Mouse (Mus musculus) sigmoid colon, adult 10 weeks (tissue): ENCODE results near the gene Scyl2. TPM values are rescaled to one million over a fixed set of nuclear protein-coding genes. Genes with fewer than 3 reads are reported as not detected.

Source experiments
- polyA plus RNA-seq: library from polyadenylated mRNA; stranded (reverse); fragments of 350-450 nt; fragmentation: Illumina TruSeq; extraction: RNeasy Lipid Tissue Mini Kit (QIAGEN cat#74804); gene quantifications from one replicate; pipeline ENCODE4 v1.2.3, GENCODE M21; 2014; ENCODE audit warnings: low read depth, low replicate concordance

Gene Scyl2
- 96.1 TPM for polyA plus RNA-seq

DNA sequence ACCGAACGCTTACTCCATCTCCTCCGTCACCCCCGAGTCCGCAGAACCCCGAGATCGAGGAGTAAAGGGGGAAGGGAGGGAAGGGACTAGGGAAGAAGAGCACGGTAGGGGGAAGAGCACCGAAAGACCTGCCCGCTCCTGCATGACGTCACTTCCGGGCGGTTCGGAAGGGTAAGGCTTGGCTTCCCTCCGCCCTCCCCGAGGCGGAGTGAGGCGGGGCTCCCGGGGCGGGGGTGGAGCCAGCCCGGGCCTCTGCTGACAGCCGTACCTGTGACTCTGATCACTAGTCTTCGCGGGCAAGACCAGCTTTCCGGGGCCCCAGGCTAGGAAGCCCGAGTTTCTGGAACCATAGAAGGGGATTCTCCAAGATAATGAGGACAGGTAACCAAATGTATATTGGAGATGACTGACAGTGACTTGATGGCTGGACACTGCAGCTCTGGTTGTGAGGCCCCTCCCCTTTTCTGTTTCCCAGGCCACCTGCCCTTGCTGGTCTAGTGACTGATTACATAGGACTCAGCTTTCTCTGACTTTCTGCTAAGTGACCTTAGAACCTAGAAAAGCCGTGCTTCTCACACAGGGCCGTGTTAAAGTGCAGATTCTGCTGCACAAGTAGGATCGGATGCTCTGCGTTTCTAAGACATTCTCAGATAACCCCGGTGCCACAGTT is at the start of gene Scyl2:
Gene Scyl2, minus strand, starts transcription at position 147 of the 670 bp plus-strand sequence.

DNA sequence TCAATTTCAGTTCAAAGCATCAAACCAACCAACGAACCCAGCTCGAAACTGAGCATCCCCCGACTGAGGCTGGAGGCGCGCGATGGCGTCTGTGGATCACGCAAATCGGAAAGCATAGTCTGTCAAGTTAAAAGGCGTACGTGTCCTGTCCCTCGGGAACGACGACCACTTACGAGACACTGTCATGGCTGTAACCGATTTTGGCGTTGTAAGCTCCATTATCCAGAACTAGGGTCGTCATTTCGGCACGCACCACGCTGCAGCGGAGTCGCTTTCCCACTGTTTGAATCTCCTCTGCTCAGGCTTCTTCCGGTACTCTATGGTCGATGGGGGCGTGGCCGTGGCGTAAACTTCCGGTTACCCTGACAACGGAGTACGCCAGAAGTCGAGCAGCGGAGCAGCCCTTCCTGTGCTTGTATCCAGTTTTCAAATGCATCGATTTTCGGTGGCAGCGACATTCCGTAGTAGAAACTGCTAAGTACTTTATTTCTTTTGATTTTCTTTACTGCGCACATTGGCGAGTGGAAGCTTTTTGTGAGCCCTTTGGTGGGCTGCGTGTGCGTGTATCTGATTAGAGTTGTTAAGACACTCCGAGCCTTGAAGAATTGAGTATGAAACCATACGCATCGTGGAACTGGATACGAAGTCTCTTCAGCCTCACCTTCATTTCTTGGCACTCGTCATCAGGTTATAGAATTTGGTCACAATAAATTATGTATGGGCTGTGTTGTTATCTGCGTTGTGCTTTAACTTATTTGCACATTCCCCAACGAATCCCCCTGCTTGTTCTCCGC is 46.1 kb upstream of the Scyl2 start, which contains the start of gene Actr6:
Gene Actr6, minus strand, starts transcription at position 295 of the 794 bp plus-strand sequence.

DNA sequence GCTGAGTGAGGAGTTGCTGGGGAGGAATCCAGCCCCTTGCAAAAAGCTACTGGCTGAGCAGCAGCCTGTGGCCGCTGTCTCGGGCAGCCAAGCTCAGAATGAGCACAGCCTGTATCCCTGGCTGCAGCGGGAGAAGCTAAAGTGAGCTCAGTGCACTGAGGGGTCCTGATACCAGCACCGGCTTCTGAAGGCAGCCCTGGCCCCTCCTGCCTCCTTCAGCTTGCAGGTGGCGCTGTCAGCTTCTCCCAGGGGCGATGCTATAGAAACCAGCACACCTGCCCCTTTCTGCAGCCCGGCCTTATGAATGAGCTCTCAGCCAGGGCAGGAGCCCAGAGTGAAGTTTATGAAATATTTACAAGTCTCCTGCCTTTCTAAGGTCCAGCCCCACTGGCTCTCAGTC is 65.0 kb downstream of the Scyl2 start, which contains the start of gene Slc17a8:
Gene Slc17a8, minus strand, starts transcription at position 125 of the 400 bp plus-strand sequence.

Other genes with a start within 250 kb of the Scyl2 start
- 3.6 TPM for gene Gas2l3, start 242.3 kb downstream of the Scyl2 start, polyA plus RNA-seq
- gene Nr1h4, start 152.7 kb downstream of the Scyl2 start, polyA plus RNA-seq: 54.8 TPM
- 0.50 TPM for gene Slc17a8, start 65.0 kb downstream of the Scyl2 start, polyA plus RNA-seq
- gene Actr6, start 46.0 kb upstream of the Scyl2 start, polyA plus RNA-seq: 21.4 TPM
- gene Uhrf1bp1l, start 58.7 kb upstream of the Scyl2 start, polyA plus RNA-seq: 84.8 TPM
- 1.2 TPM for gene Anks1b, start 187.2 kb upstream of the Scyl2 start, polyA plus RNA-seq